Comparison of ENCODE assay signal across 22 mouse cellular contexts in the genomic region with DNA sequence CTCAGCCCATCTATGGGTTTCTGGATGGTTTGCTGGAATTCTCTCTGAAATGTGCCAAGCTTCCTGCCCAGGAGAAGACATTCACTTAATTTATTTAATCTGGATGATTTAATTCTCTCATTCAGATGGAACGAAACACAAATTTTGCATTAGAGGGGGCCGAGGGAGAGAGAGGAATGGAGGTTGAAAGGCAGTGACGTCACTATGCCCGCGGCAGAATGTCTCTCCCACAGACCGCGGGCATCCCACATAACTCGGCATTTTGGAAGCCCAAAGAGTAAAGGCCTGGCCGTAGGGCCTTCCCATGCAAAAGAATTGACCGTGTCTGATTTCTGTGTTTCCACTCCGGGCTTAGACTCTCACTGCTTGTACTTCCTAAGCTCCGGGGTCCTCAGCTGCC. TPM values are rescaled to one million over a fixed set of nuclear protein-coding genes. Genes with fewer than 3 reads are reported as not detected.
A peak's percentile ranks its signal among the peaks of the same experiment; 100 is the strongest.
DNase-seq lines count a peak whose midpoint lies in the region; ATAC-seq and TF ChIP-seq lines count a peak whose summit lies in the region.
"Had no signal": no experiment of that assay in that cellular context is flagged by ENCODE, and none has a peak within 500 bp of the region (broad histone marks: within the 10 kb centered on the region; RNA-seq: fewer than 3 reads in every experiment).

No protein-coding gene starts in this region.

- no peak for ATAC-seq in hindbrain, embryonic 12.5 days (ENCODE audit: low FRiP score)
- ATAC-seq in liver, embryonic 11.5 days (replicated peaks; ENCODE audit: low FRiP score) = no peak
- ATAC-seq: forebrain, embryonic 14.5 days; liver, embryonic 12.5 days had no signal

- peak overlapping the region; percentile 5; the same call in 1 of the 2 replicates for H3K4me3 ChIP-seq in testis, adult 2 months (ENCODE audit: control insufficient read depth, low read depth, low read length)
- H3K4me3 ChIP-seq in embryonic fibroblast, embryonic 13.5 days (ENCODE audit: insufficient read depth, low read length) = no peak overlapping the region
- H3K4me3 ChIP-seq in hindbrain, embryonic 12.5 days = no peak overlapping the region
- no peak overlapping the region for H3K4me3 ChIP-seq in liver, embryonic 11.5 days (ENCODE audit: low read depth, low read length)
- H3K4me3 ChIP-seq: gastrocnemius, adult 2 months; heart, embryonic 12.5 days; hindbrain, embryonic 15.5 days; liver, embryonic 12.5 days; midbrain, embryonic 12.5 days had no signal

- peaks cover 7% of the 10 kb centered on the region for H3K4me1 ChIP-seq in testis, adult 2 months (ENCODE audit: control insufficient read depth, insufficient read depth, low read length)
- H3K4me1 ChIP-seq in embryonic fibroblast, embryonic 13.5 days (ENCODE audit: control insufficient read depth, insufficient read depth, low read length) = no peaks in the 10 kb centered on the region; the same call in 1 of the 2 replicates
- H3K4me1 ChIP-seq in hindbrain, embryonic 12.5 days = no peaks in the 10 kb centered on the region
- 0 out of 2 replicates have a peak, but pooled peaks cover 2% of the 10 kb centered on the region for H3K4me1 ChIP-seq in liver, embryonic 11.5 days (replicated peaks; ENCODE audit: control insufficient read depth, insufficient read depth, low read length)
- H3K4me1 ChIP-seq: liver, embryonic 12.5 days had no signal

- H3K36me3 ChIP-seq in testis, adult 2 months (ENCODE audit: control insufficient read depth, insufficient read depth, low read length) = no peaks in the 10 kb centered on the region
- no peaks in the 10 kb centered on the region for H3K36me3 ChIP-seq in hindbrain, embryonic 12.5 days
- H3K36me3 ChIP-seq in liver, embryonic 11.5 days (ENCODE audit: control insufficient read depth, insufficient read depth, low read length) = no peaks in the 10 kb centered on the region
- H3K36me3 ChIP-seq: heart, embryonic 12.5 days; hindbrain, embryonic 15.5 days; liver, embryonic 12.5 days; midbrain, embryonic 12.5 days had no signal

- H3K9ac ChIP-seq in hindbrain, embryonic 12.5 days = no peak overlapping the region
- H3K9ac ChIP-seq in liver, embryonic 11.5 days (ENCODE audit: low read depth, low read length) = no peak overlapping the region
- H3K9ac ChIP-seq: heart, embryonic 12.5 days; hindbrain, embryonic 15.5 days; liver, embryonic 12.5 days; midbrain, embryonic 12.5 days had no signal

- no peaks in the 10 kb centered on the region for H3K9me3 ChIP-seq in hindbrain, embryonic 12.5 days (replicated peaks)
- no peaks in the 10 kb centered on the region for H3K9me3 ChIP-seq in liver, embryonic 11.5 days (ENCODE audit: control insufficient read depth, low read length)
- H3K9me3 ChIP-seq: hindbrain, embryonic 15.5 days; liver, embryonic 12.5 days; midbrain, embryonic 12.5 days had no signal

- DNase-seq in testis, postnatal 10 days (ENCODE audit: low spot score) = no peak
- DNase-seq in Muller cell, postnatal 12 days (ENCODE audit: inconsistent ontology term) = peak; percentile 70
- no peak for DNase-seq in lung, postnatal 4 days
- no peak for DNase-seq in liver, embryonic 11.5 days (ENCODE audit: low spot score)
- DNase-seq: adrenal gland, postnatal 36 days; cerebellum, adult 9-10 months; gastrocnemius, adult 2 months; heart, postnatal 36 days; kidney, adult 2 months; layer of hippocampus, adult 9-11 months; lung, adult 18-20 months; lung, postnatal 10 days had no signal

- WGBS in hindbrain, embryonic 12.5 days = 55% methylated on average over 12 of the region's 12 CpGs
- 54% methylated on average over 12 of the region's 12 CpGs for WGBS in liver, embryonic 11.5 days

- H3K4me2 ChIP-seq in hindbrain, embryonic 12.5 days (replicated peaks) = no peak overlapping the region
- no peak overlapping the region for H3K4me2 ChIP-seq in liver, embryonic 11.5 days
- H3K4me2 ChIP-seq: heart, embryonic 12.5 days; hindbrain, embryonic 15.5 days; liver, embryonic 12.5 days; midbrain, embryonic 12.5 days had no signal

- H3K27ac ChIP-seq in testis, adult 2 months (ENCODE audit: control insufficient read depth, insufficient read depth, low read depth, low read length) = no peak overlapping the region
- H3K27ac ChIP-seq in embryonic fibroblast, embryonic 13.5 days (ENCODE audit: insufficient read depth, low read length) = peak overlapping the region; percentile 84
- no peak overlapping the region for H3K27ac ChIP-seq in hindbrain, embryonic 12.5 days
- H3K27ac ChIP-seq in liver, embryonic 11.5 days (ENCODE audit: low read depth, low read length) = no peak overlapping the region
- H3K27ac ChIP-seq: gastrocnemius, adult 2 months; hindbrain, embryonic 15.5 days; kidney, postnatal 0 days; liver, embryonic 12.5 days; midbrain, embryonic 12.5 days; stomach, postnatal 0 days had no signal

- no peak for TF ChIP-seq CTCF in testis, adult 2 months (IDR thresholded peaks at IDR 0.05; ENCODE audit: control insufficient read depth, insufficient read depth, insufficient replicate concordance, low read depth, low read length)
- no peak for TF ChIP-seq CTCF in embryonic fibroblast, embryonic 13.5 days (IDR thresholded peaks at IDR 0.05; ENCODE audit: borderline replicate concordance, insufficient read depth, low read length)

- no peak for TF ChIP-seq POLR2A in testis, adult 2 months (IDR thresholded peaks at IDR 0.05; ENCODE audit: control insufficient read depth, low read depth, low read length)
- no peak for TF ChIP-seq POLR2A in embryonic fibroblast, embryonic 13.5 days (IDR thresholded peaks at IDR 0.05; ENCODE audit: low read depth, low read length)

- no peaks in the 10 kb centered on the region for H3K27me3 ChIP-seq in testis, adult 2 months (ENCODE audit: control insufficient read depth, insufficient read depth, low read length)
- H3K27me3 ChIP-seq in hindbrain, embryonic 12.5 days = peaks cover 32% of the 10 kb centered on the region
- H3K27me3 ChIP-seq in liver, embryonic 11.5 days (replicated peaks; ENCODE audit: control insufficient read depth, insufficient read depth, low read length) = peaks cover 13% of the 10 kb centered on the region
- H3K27me3 ChIP-seq: hindbrain, embryonic 15.5 days had no signal

RNA-seq across cellular contexts. Expression of a gene that starts 21.6 kb away (rescaled TPM):
- 0.53 and 1.1 TPM in 2 replicates for polyA plus RNA-seq in testis, adult 2 months (2012; rRNA removed)
- 17.3 and 43.6 TPM in 2 replicates for polyA plus RNA-seq in embryonic fibroblast, embryonic 13.5 days (2011; ENCODE audit: insufficient read length, low read depth, missing spikeins)
- 8.2 and 8.4 TPM in 2 replicates for polyA plus RNA-seq in hindbrain, embryonic 12.5 days (2016; fragmentation: Nextera tagmentation; extraction: Ambion mirVana)
- 3.3 and 3.9 TPM in 2 replicates for polyA plus RNA-seq in liver, embryonic 11.5 days (2014; fragmentation: Nextera tagmentation; extraction: Ambion mirVana)
